Mouse (Mus musculus) limb, embryonic 14.5 days (tissue): ENCODE measurements around the gene Ksr2. TPM values are rescaled to one million over a fixed set of nuclear protein-coding genes. Genes with fewer than 3 reads are reported as not detected.

Source experiments
- ATAC-seq: fragments of 200-750 bp; cut with Nextera tagmentation; 2 replicates; pipeline ENCODE4 v1.8.0; 2017; ENCODE audit warnings: low read depth, moderate number of reproducible peaks, moderate TSS enrichment; ENCODE audit not compliant: low FRiP score
- DNase-seq: peaks from one replicate; pipeline ENCODE4 v3.0.0-alpha.2; 2015; ENCODE audit warnings: low spot score
- H3K27ac ChIP-seq: fragments of 300-500 bp; sonication (generic); replicated peaks from 2 replicates; pipeline ENCODE4 v1.5.1; 2014; ENCODE audit warnings: low read depth, mild to moderate bottlenecking, low read length, moderate library complexity, mixed read lengths
- H3K27me3 ChIP-seq: fragments of 300-500 bp; sonication (generic); 2 replicates; pipeline ENCODE4 v1.6.1; 2014; ENCODE audit warnings: low read length, mixed read lengths; ENCODE audit not compliant: control insufficient read depth, insufficient read depth
- H3K36me3 ChIP-seq: fragments of 300-500 bp; sonication (generic); 2 replicates; pipeline ENCODE4 v1.6.1; 2014; ENCODE audit warnings: mild to moderate bottlenecking, low read length, moderate library complexity, mixed read lengths; ENCODE audit not compliant: control insufficient read depth, insufficient read depth
- H3K4me1 ChIP-seq: fragments of 300-500 bp; sonication (generic); 2 replicates; pipeline ENCODE4 v1.6.1; 2014; ENCODE audit warnings: antibody characterized with exemption, low read length, mixed read lengths; ENCODE audit not compliant: control insufficient read depth, insufficient read depth
- H3K4me2 ChIP-seq: fragments of 300-500 bp; sonication (generic); replicated peaks from 2 replicates; pipeline ENCODE4 v1.6.1; 2014; ENCODE audit warnings: low read depth, mild to moderate bottlenecking, low read length, moderate library complexity; ENCODE audit not compliant: severe bottlenecking
- H3K4me3 ChIP-seq: fragments of 300-500 bp; sonication (generic); replicated peaks from 2 replicates; pipeline ENCODE4 v1.5.1; 2014; ENCODE audit warnings: low read length
- H3K9ac ChIP-seq: fragments of 300-500 bp; sonication (generic); 2 replicates; pipeline ENCODE4 v1.6.1; 2014; ENCODE audit warnings: mild to moderate bottlenecking, low read depth, low read length, moderate library complexity; ENCODE audit not compliant: severe bottlenecking
- H3K9me3 ChIP-seq: fragments of 300-500 bp; sonication (generic); 2 replicates; pipeline ENCODE4 v1.6.1; 2016; ENCODE audit warnings: low read length; ENCODE audit not compliant: control insufficient read depth
- POLR2A ChIP-seq: fragments of 200-500 bp; IDR thresholded peaks from 2 replicates; pipeline ENCODE4 v1.8.0; 2012; ENCODE audit warnings: inconsistent platforms, mild to moderate bottlenecking, moderate library complexity, borderline replicate concordance; ENCODE audit not compliant: insufficient read depth, insufficient read length; ENCODE audit errors: extremely low read depth
- WGBS: fragments of 180-500 bp; shearing (Covaris S2); extraction: QIAGEN DNeasy Blood & Tissue Kit; methylation state at CpG from one replicate; pipeline ENCODE4 v1.1.7; 2014; 5-methylcytosine and 5-hydroxymethylcytosine counted together
- polyA plus RNA-seq, 2 experiments: library from polyadenylated mRNA; depleted of rRNA in 1 of 2; stranded (reverse) in 1 of 2; unstranded in 1 of 2; fragments of >200 nt; fragmentation: Nextera tagmentation in 1 of 2; extraction: Ambion mirVana in 1 of 2; gene quantifications; 2 replicates each; pipeline versions ENCODE4 v1.2.1 to v1.2.3; 2012 to 2014

The Ksr2 gene
- polyA plus RNA-seq, 2 experiments: 0.08 to 0.13 TPM

DNA sequence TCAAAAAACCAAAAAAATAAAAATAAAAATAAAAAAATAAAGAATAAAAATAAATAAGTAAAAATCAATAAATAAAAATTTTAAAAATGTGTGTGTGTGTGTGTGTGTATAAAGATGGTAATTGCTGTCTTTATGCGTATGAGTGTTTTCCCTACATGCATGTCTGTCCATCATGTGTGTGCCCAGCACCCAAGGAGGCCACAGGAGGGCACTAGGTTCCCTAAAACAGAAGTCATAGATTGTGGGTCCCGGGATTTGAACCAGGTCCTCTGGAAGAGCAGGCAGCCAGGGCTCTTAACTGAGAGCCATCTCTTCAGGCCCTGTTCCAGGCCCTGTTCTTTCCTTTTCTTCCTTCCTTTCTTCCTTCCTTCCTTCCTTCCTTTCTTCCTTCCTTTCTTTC lies 38.2 kb downstream of the Ksr2 start:
- DNase-seq (no peak), ATAC-seq (no peak)
- Histone ChIP-seq H3K4me3 (no peak overlapping the region), H3K36me3 (no peaks in the 10 kb centered on the region), H3K27ac (no peak overlapping the region), H3K27me3 (no peaks in the 10 kb centered on the region), H3K9me3 (no peaks in the 10 kb centered on the region), H3K4me1 (no peaks in the 10 kb centered on the region), H3K9ac (no peak overlapping the region), H3K4me2 (no peak overlapping the region)
- no peak for TF ChIP-seq POLR2A
- 84% methylated on average over 2 of the region's 2 CpGs for WGBS

DNA sequence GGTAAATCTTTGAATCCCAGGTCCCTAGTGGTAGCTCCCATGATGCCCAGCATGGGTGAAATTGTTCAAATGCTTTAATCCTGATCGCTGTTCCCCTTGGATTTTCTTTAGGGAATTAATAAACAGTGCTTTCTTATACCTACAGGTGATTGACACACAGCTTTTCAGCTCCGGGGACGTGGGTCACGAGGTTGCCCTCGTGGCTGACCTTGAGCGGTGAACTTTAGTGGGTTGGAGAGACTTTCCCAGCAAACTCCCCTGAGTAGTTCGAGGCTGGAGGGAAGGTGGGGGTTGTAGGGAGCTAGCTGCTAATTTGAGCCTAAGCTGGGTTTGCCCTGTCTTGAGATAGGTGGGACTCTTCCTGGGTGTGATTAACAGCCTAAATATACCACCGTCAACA lies 41.7 kb downstream of the Ksr2 start:
- H3K4me1 ChIP-seq: no peaks in the 10 kb centered on the region
- ATAC-seq (no peak), DNase-seq (no peak)
- no peaks in the 10 kb centered on the region for H3K9me3 ChIP-seq
- no peak for TF ChIP-seq POLR2A
- H3K27me3 ChIP-seq: no peaks in the 10 kb centered on the region
- whole genome bisulfite sequencing: 88% methylated on average over 8 of the region's 8 CpGs
- no peak overlapping the region for H3K4me2 ChIP-seq
- H3K36me3 ChIP-seq: no peaks in the 10 kb centered on the region
- H3K9ac ChIP-seq: no peak overlapping the region
- no peak overlapping the region for H3K4me3 ChIP-seq
- H3K27ac ChIP-seq: no peak overlapping the region

DNA sequence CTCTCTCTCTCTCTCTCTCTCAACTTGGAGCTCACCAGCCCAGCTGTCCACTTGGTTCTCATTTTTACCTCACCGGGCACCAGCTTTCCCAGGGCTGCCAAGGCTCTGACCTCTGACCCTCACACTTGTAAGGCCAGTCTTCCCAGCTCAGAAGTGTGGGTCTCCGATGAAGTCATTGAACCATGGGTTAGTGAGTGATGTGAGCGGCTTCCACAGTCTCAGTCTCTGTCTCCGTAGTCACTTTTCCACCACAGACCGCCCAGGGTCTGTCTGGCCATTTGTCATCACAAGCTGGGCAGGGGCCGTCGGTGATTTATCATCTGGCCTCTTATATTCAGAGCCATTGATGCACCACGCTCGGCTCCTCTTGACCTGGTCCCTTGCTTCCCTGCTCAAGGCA lies 43.3 kb downstream of the Ksr2 start:
- H3K27ac ChIP-seq: no peak overlapping the region
- no peak for DNase-seq
- H3K4me2 ChIP-seq: no peak overlapping the region
- no peaks in the 10 kb centered on the region for H3K36me3 ChIP-seq
- ATAC-seq: no peak
- H3K4me1 ChIP-seq: no peaks in the 10 kb centered on the region
- no peaks in the 10 kb centered on the region for H3K9me3 ChIP-seq
- no peak overlapping the region for H3K4me3 ChIP-seq
- WGBS: 64% methylated on average over 9 of the region's 9 CpGs
- no peak for TF ChIP-seq POLR2A
- no peak overlapping the region for H3K9ac ChIP-seq
- no peaks in the 10 kb centered on the region for H3K27me3 ChIP-seq

DNA sequence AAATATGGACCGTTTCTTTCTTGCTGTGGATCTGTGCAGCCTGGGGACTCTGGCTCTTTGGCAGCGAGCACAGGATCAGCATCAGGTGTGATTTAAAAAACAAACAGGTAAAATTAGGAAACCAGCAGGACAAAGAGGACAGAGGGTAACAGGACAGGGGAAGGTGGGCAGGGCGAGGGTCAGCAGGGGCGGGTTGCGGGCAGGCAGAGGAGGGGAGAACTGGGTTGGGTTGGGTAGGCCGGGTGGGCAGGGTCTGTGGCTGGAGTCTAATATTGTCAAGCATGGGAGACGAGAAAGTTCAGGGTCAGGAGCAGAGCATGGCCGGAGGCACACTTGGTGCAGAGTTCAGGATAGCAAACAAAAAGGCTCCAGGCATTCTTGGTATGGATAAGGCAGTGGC lies 43.8 kb downstream of the Ksr2 start:
- DNase-seq: no peak
- no peaks in the 10 kb centered on the region for H3K4me1 ChIP-seq
- H3K4me2 ChIP-seq: no peak overlapping the region
- H3K36me3 ChIP-seq: no peaks in the 10 kb centered on the region
- H3K9ac ChIP-seq: no peak overlapping the region
- H3K27ac ChIP-seq: no peak overlapping the region
- H3K4me3 ChIP-seq: no peak overlapping the region
- no peaks in the 10 kb centered on the region for H3K27me3 ChIP-seq
- WGBS: 78% methylated on average over 8 of the region's 8 CpGs
- ATAC-seq: no peak
- no peaks in the 10 kb centered on the region for H3K9me3 ChIP-seq
- no peak for TF ChIP-seq POLR2A

DNA sequence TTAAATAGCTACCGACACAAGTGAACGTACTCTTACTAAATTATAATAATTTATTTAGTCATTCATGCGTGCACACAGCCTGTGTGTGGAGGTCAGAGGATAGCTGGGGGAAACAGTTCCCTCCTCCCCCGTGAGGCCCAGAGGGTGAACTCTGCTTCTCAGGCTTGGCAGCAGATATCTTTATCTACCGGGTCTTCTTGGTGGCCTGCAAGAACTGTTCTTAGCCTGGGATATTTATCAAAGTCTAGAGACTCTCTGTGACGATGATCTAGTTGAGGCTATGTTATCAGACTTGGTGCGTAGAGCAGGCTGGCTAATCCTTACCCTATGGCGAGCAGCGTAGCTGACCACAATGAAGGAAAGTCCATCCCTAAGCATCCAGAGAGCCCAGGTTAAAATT lies 45.1 kb downstream of the Ksr2 start:
- 89% methylated on average over 9 of the region's 9 CpGs for WGBS
- Histone ChIP-seq H3K4me1 (no peaks in the 10 kb centered on the region), H3K27me3 (no peaks in the 10 kb centered on the region), H3K27ac (no peak overlapping the region), H3K36me3 (no peaks in the 10 kb centered on the region), H3K9ac (no peak overlapping the region), H3K4me3 (no peak overlapping the region), H3K9me3 (no peaks in the 10 kb centered on the region), H3K4me2 (no peak overlapping the region)
- no peak for DNase-seq
- no peak for ATAC-seq
- no peak for TF ChIP-seq POLR2A

DNA sequence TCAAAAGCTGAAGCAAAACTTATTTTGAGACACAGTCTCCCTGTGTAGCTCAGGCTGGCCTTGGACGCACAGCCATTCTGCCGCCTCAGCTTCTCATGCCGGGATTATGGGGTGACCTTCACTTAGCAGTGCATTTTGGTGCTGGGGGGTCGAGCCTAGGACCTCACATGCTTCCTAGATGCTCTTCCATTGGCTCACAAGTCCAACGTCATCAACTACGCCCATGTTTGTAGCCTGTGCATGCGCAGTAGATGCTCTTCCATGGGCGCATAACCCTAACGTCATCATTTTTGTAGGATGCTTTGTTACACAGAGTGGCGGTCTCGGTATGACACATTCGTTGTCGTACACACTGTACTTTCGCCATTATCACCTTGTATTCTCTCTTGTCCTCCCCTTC lies 46.5 kb downstream of the Ksr2 start:
- Histone ChIP-seq H3K4me3 (no peak overlapping the region), H3K27me3 (no peaks in the 10 kb centered on the region), H3K9ac (no peak overlapping the region), H3K9me3 (no peaks in the 10 kb centered on the region), H3K36me3 (no peaks in the 10 kb centered on the region), H3K27ac (no peak overlapping the region), H3K4me1 (no peaks in the 10 kb centered on the region), H3K4me2 (no peak overlapping the region)
- ATAC-seq: no peak
- 92% methylated on average over 14 of the region's 14 CpGs for WGBS
- TF ChIP-seq POLR2A: no peak
- DNase-seq: no peak
